Mouse (Mus musculus): ENCODE data around the gene Psg16.
"Not testable (repeated sequence)": the region's sequence is repeated elsewhere in the genome, so short reads cannot be mapped to it uniquely, and the experiment has no call there.

Psg16 gene

GRCm38 (mm10) chr7:17090058-17090585 is 16.3 kb downstream of the Psg16 start:
- DNase-seq (ENCODE audit: low read depth, low spot score), result peak; percentile 25

GRCm38 (mm10) chr7:17091280-17091679 is 17.4 kb downstream of the Psg16 start:
- no peak for DNase-seq (ENCODE audit: low read depth, low spot score)

DNA sequence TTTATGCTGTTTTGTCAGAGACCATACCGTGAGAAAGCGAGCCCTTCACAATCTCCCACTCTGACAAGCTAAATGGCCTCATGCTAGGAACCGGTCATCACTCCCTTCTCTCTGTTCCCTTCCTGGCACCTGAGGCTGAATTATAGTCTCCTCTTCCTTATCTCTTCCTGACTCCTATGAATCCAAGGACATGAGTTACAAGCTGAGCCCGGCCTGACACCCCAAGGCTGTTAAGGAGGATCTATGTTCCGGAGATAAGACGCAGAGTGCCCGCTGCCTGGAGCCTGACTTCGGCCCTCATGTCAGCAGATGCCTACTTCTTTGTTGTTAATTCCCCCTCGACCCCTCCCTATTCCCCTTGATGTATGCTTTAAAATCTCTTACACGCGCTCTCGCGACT is 27.8 kb downstream of the Psg16 start:
- DNase-seq (ENCODE audit: low read depth, low spot score), result not testable (repeated sequence)

GRCm38 (mm10) chr7:17135307-17135706 is 61.5 kb downstream of the Psg16 start:
- DNase-seq (ENCODE audit: low read depth, low spot score), result no peak

DNA sequence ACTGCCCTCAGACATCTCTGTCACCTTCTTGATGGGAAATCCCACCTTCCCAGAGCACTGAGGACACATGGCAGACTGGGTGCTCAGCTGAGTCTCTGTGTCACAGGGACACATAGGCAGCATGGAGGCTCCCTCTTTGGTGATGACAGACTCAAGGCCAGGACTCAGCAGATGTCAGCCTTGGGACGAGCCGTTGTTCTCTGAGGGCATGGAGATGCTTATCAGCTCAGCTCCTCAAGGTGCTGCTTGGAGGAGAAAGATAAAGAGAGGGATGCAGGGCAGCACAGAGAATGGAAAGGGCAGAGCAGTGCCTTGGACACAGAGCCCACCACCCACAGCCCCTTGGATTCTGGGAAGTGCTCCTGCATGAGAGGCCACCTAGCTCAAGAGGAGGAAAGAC is 76.1 kb downstream of the Psg16 start, which contains the start of gene Ceacam3:
Gene Ceacam3, plus strand, starts transcription at position 352 of the 400 bp plus-strand sequence.
- no peak for DNase-seq (ENCODE audit: low read depth, low spot score)

GRCm38 (mm10) chr7:17155634-17156033 is 81.8 kb downstream of the Psg16 start:
- DNase-seq (ENCODE audit: low read depth, low spot score), result peak; percentile 58

DNA sequence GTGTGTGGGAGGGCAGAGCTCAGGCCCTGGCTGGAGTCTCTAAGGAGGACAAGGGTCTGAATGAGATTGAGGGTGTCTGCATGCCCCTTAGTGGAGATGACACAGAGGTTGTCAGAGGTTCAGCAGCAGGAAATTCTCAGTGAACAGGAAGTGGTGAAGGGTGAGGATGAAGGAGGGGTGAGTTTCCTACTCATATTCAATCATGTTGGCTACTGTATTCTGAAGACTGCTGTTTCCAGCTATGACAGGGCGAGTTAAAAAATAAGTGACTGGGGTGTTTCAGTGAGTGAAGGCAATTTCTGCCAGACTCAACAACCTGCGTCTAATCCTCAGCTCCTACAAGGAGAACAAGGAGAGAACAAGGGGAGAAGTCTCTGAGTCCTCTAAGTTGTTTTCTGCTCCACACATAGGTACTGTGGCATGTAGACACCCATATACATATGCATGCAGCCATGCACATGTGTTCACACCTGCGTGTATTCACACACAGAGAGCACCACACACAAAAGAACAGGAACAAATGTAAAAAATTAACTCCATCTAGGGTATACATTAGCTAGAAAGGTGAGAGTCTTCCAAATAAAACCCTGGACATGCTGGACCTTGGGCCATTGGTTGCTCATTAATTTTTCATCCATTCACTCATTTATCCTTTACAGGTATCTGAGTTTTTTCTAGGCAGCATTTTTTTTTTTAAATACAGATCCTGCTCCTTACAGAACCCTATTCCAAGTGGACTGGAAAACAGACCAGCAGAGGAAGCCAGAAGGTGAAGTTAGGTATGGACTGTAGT is 83.2 kb downstream of the Psg16 start:
- DNase-seq (ENCODE audit: low read depth, low spot score), result no peak

DNA sequence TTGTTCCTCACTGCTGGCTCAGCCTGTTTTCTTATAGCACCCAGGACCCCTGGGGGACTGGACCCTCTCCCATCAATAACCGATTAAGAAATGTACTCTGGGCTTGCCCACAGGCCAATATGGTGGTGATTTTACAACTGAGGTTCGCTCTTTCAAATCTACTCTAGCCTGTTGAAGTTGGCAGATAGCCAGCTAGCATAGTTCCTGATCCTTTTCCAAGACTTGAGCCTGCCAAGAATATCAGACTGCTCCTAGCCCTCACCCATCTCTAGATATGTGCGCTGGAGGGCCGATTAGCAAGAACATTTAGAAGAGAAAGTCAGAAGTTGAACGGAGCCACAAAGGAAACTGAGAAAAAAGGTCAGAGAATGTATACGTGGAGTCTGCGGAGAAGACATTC is 85.2 kb downstream of the Psg16 start:
- peak; percentile 3 for DNase-seq (ENCODE audit: low read depth, low spot score)

DNA sequence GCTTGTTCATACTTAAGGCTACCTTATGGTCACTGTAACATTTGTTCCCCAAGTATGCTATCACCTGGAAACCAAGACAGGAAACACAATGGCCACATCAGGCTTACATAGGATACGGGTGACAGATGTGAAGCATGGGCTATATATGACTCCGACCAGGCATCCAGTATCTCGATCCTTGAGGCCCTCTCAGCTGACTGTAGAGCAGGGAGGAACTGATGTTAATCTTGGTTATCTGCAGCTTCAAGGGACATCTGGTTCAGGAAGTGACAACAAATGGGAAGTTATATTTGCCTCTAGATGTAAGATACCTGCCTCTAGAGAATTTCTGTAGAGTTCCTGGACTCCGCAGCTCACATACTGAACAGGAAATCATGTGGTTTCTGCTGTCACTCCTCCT is 98.0 kb downstream of the Psg16 start:
- no peak for DNase-seq (ENCODE audit: low read depth, low spot score)

All from brain, adult 2 months (tissue).